Mouse (Mus musculus) bone marrow macrophage, adult 2 months (primary cell): ENCODE results near the gene Ncf4.

Source experiments
- CTCF ChIP-seq: IDR thresholded peaks from 2 replicates; pipeline ENCODE4 v1.5.1; 2012; ENCODE audit warnings: low read depth, mild to moderate bottlenecking, low read length, moderate library complexity
- POLR2A ChIP-seq: IDR thresholded peaks from 2 replicates; pipeline ENCODE4 v1.6.1; 2012; ENCODE audit warnings: mild to moderate bottlenecking, low read depth, low read length, borderline replicate concordance

- TF ChIP-seq CTCF (peak; percentile 99), POLR2A (no peak)
Observed at GRCm38 (mm10) chr15:78257326-78258050, 12.9 kb downstream of the Ncf4 start.
